Mouse (Mus musculus) embryonic fibroblast, embryonic 13.5 days (primary cell): ENCODE results near the gene Pkdcc.

Experiments
- CTCF ChIP-seq: IDR thresholded peaks from 2 replicates; pipeline ENCODE4 v1.5.1; 2011; ENCODE audit warnings: mild to moderate bottlenecking, control low read depth, low read length, moderate library complexity, borderline replicate concordance; ENCODE audit not compliant: insufficient read depth
- POLR2A ChIP-seq: IDR thresholded peaks from 2 replicates; pipeline ENCODE4 v1.6.1; 2011; ENCODE audit warnings: low read depth, mild to moderate bottlenecking, control low read depth, low read length, moderate library complexity

DNA sequence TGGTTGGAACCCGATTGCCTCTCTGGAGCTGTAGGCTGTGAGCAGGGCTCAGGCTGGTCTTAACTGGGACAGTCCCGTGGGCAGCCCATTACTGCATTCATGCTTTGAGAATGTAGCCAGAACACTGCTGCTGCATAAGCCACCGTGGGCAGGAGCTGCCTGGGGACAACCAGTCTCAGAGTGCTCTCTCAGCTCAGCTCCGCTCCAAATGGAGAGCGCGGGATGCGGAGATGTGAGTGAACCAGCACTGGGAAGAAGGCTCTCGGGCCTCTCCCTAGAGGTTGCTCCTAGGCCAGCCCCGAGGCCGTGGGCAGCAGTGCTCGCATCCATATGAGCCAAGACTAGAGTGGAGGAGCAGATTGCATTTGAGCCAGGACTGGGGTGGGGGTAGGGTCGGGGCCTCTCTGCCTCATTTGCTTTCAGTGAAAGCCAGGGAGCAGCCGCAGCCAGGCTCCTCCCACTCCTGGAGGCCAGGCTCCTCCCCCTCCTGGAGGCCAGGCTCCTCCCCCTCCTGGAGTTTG, 9.4 kb downstream of the Pkdcc start:
- TF ChIP-seq CTCF (no peak), POLR2A (no peak)
